Mouse (Mus musculus) thymus, postnatal 10 days (tissue): Measurements from ENCODE around the gene Kcnip2.
A peak's percentile ranks its signal among the peaks of the same experiment; 100 is the strongest.

Source experiments
- DNase-seq, 2 experiments: peaks; one replicate each; pipeline ENCODE4 v3.0.0; 2021; ENCODE audit warnings: low spot score in 2 of 2

Gene Kcnip2

DNA sequence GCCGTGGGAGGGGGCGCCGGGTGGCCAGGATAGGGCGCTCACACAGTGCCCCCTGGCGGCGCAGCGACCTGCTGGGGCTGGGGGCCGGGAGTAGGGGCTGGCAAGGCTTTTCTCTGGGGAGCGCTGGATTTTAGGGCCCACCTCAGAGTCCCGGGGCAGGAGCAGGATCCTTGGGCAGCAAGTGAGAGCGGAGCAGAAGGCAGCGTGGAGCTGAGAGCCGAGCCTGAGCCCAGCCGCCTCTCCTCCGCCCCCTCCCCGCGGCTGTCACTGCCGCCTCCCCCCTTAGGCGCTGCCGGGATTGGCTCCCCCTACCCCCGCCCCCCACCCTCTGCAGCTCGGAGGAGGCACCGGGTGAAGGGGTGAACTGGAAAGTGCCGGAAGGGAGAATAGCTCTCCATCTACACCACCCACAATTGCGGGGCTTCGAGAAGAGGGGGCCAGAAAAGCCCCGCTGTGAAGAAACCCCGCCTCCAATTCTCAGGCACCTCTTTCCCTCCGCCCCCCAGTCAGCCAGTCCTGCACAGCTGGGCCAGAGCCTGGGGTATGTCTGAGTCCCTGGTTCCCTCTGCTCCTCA lies at the start of gene Kcnip2:
Kcnip2 (minus strand) TSS at position 231 of the 575 bp plus-strand sequence.
- peak; percentile 42 to 75 for DNase-seq

DNA sequence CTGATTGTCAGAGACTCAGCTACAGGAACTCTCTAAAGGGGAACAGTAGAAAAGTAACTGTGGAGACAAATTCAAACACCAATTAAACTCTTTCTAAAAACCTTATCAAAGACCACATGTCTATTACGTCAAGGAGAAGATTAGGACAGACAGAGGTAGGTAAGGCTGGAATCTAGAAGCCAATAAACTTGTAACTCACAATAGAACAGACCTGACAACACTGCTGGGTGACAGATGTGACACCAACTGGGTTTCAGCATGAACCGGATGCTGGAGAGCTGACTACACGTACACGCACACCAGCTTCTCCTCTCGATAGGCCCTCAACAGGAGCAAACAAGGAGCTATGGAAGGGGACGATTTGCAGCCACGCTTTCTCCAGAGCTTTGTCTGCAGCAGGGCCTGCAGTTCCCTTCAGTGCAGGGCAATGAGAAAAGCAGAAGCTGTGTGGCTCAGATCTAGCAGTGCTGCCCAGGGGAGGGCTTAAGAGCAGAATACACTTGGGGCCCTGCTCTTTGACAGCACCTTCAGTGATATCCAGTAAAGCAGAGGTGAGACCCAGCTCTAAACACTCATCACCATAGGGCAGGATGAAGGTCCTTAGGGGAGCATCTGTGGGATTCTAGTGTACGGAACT lies 39.5 kb upstream of the Kcnip2 start:
- no peak for DNase-seq

GRCm38 (mm10) chr19:45854521-45854920 lies 38.7 kb upstream of the Kcnip2 start:
- peak; percentile 61 to 65 for DNase-seq

- no peak for DNase-seq
Measured at GRCm38 (mm10) chr19:45847733-45848093, 31.9 kb upstream of the Kcnip2 start.

DNA sequence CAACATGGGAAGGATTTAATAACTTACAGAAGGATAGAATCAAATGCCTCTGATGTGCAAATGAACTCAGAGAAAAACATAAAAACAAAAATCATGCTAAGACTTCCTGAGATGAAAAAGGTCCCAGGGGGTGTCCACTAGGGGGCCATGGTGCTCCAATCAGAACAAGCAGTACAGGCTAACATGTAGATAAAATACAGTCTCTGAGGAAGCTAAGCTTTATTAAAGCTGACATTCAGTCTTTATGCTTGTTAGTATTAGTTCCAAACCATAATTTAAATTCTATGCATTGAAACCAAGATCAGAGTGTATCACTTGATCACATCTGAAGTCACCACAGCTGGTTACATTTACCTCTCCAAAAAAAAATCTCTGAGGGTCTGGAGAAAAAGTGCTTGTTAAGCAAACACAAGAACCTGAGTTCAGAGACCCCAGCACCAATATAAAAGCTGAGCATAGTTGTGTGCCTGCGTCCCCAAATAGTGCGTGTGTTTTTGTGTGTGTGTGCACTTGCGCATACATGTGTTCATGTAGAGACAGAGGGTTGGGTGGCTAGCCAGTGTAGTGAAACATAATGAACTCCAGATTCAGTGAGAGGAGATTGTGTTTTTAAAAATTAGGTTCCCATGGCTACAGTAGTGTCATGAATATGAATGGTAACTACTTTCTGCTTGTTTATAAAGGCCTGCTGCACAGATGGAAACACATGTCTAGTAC lies 31.3 kb upstream of the Kcnip2 start:
- DNase-seq = peak in 1 of 2 experiments; percentile 47

DNA sequence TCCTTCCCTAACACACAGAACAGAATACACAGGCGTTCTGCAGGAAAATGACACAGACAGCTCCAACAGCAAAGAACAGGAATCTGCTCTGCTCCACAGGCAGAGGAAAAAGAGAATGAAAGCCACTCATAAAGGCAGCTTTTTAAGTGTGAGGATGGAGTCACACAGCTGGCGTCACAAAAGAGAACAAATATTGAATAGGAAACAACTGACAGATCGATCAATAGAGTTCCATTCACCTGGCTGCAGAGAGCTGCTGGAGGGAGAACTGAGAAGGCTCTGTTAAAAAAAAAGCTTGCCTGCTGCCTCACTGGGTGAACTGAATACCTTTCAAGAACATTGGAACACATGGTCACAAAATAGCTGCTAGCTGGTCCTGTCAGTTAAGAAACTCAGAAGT lies 28.3 kb upstream of the Kcnip2 start:
- DNase-seq = no peak

DNA sequence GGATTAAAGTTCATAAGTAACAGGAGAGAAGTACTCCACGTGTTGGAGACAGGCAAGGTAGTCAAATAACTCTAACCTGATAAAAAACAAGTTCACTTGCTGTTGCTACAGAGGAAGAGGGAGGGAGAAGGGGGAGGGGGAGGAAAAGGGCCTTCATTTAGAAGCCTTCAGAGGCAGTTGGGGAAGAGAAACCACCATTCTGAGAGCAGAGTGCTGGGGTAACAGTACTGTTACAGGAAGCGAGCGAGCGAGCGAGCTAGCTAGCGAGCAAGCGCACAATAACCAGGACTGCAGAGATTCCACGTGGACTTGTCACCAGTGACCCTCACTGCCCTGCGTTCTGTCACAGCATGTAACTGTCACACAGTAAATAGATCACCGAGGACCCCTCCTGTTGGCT lies 27.6 kb upstream of the Kcnip2 start:
- DNase-seq = peak; percentile 49 to 59

GRCm38 (mm10) chr19:45837050-45837994 lies 21.5 kb upstream of the Kcnip2 start:
- DNase-seq = no peak

DNA sequence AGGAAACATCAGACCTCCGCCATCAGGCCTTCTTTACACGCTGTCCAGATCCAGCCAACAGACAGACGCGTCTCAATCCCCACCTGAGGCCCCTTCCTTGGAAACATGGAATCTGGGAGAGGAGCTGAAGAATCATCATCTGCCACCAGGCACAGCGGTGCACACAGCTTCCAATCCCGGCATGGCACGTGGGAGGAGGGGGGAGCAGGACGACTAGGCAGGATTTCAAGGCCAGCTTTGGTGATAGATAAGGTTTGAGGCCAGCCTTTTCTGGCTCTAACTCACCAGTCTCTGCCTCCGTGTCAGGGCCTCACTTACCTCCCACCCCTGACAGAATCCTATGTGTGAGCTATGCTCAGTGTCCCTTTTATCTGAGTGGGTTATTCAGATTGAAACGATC lies 19.6 kb upstream of the Kcnip2 start:
- DNase-seq = no peak

GRCm38 (mm10) chr19:45833665-45834064 lies 17.8 kb upstream of the Kcnip2 start:
- DNase-seq = no peak

- DNase-seq = no peak
Measured at GRCm38 (mm10) chr19:45830679-45831078, 14.8 kb upstream of the Kcnip2 start.

DNA sequence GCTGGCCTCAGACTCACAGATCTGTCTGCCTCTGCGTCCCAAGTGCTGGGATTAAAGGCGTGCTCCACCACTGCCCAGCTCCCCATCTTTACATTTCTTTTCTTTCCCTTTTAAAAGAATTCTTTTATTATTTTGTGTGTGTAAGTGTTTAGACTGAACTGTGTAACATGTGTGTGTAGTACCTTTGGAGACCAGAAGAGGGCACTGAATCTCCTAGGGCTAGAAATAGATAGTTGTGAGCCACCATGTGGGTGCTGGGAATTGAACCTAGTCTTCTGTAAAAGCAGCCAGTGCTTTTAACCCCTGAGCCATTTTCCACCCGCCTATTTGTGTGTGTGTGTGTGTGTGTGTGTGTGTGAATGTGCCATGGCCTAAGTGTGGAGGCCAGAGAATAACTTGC lies 11.9 kb upstream of the Kcnip2 start:
- no peak for DNase-seq

GRCm38 (mm10) chr19:45827125-45827524 lies 11.3 kb upstream of the Kcnip2 start:
- no peak for DNase-seq

GRCm38 (mm10) chr19:45826146-45826545 lies 10.3 kb upstream of the Kcnip2 start:
- no peak for DNase-seq

DNA sequence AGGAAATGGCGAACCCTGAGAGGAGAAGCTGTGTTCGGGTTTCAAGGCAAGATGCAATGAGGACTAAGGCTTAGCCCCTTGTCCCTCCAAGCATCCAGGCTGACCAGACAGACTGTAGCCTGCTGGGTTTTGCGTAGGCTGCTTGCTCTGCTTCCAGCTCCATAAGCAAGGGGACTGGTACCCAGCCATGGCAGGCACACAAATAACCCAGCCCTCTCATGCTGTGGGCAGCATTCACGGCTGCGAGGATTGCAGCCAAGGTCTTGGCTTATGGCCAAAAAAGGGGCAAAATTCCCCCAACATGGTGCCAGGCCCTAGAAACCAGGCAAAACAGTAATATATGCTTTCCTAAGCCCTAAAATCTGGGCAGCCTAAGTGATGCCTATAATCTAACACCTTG lies 6.0 kb upstream of the Kcnip2 start:
- DNase-seq = no peak

GRCm38 (mm10) chr19:45817816-45818490 lies 2.1 kb upstream of the Kcnip2 start:
- no peak for DNase-seq

DNA sequence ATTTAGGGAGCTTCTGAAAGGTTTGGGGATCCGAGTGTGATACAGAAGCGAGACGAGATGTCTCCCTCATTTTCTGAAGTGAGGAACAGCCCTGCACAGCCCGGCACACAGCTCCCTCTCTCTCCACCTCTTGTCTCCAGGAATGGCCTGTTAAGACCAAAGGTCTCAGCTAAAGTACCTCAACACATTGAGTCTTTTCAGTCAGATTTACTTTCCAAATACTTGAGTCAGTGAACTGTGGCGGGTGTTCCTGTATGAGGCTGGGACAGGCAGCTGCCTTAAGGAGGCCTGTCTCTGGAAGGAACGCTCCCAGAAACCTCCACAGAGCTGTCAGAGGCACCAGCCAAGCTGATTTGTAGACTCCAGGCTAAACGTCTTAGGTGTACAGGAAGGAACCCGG lies 866 bp upstream of the Kcnip2 start:
- DNase-seq = no peak

- DNase-seq = no peak
Measured at GRCm38 (mm10) chr19:45815170-45815569, 691 bp downstream of the Kcnip2 start.

DNA sequence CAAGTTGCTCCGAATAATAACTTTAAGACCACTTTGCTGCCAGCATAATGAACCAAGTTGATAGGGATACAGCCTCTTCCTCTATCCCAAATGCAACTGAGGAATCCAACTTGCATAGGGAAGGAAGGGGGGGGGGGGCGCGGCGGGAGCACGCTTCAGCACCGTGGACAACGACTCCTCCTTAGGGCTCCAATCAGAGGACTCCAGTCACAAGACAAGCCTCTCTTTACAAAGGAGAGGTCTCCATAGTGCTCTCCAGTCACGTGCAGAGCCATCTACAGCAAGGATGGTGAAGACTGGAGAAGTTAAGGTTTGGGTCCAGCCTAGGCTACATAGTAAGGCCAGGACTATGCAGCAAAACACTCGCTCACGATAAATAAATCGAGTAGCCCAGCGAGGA lies 2.1 kb downstream of the Kcnip2 start:
- no peak for DNase-seq

DNA sequence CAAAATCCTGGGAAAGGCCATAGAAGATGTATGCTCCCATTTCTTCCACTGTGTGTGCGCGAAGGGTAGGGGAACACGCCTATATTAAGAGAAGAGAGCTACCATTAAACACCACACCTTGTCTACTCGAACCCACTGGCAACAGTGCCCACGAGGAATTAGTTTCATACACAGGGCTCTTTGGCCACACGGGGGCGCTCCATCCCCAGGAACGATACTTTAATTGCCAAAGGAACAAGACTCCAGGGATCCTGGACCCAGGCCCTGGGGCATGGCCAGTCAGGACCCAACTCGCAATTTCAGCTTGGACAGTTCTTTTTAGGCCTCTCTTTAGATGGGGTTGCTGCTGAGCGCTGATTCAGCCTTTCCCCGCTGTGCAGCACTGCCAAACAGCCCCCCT lies 2.6 kb downstream of the Kcnip2 start:
- DNase-seq = peak; percentile 58 to 88

- no peak for DNase-seq
Measured at GRCm38 (mm10) chr19:45812673-45813252, 3.1 kb downstream of the Kcnip2 start.
